Mouse (Mus musculus): ENCODE measurements around the gene Lrig3. TPM values are rescaled to one million over a fixed set of nuclear protein-coding genes. Genes with fewer than 3 reads are reported as not detected.

The Lrig3 gene
- total and polyA plus RNA-seq, 2 experiments from 2014 or later, result 0.66 to 2.3 TPM

- no peaks in the 10 kb centered on the region for H3K36me3 ChIP-seq (replicated peaks; ENCODE audit: control insufficient read depth, insufficient read depth, low read length)
- no peaks in the 10 kb centered on the region for H3K9me3 ChIP-seq (replicated peaks; ENCODE audit: control insufficient read depth, low read length)
- no peak overlapping the region for H3K9ac ChIP-seq (replicated peaks; ENCODE audit: low read depth, low read length)
- no peak for TF ChIP-seq CTCF (IDR thresholded peaks at IDR 0.05; ENCODE audit: low read depth)
- 72% methylated on average over 11 of the region's 11 CpGs for WGBS
- DNase-seq (ENCODE audit: low spot score) (no peak), ATAC-seq (ENCODE audit: insufficient read depth, low read depth) (no peak)
- H3K4me3 ChIP-seq (ENCODE audit: low read depth, low read length), result no peak overlapping the region
- no peaks in the 10 kb centered on the region for H3K4me1 ChIP-seq (ENCODE audit: control insufficient read depth, insufficient read depth)
- no peaks in the 10 kb centered on the region for H3K27me3 ChIP-seq (ENCODE audit: control insufficient read depth, insufficient read depth, low read length)
- H3K4me2 ChIP-seq (ENCODE audit: low read depth, low read length), result no peak overlapping the region
- H3K27ac ChIP-seq (ENCODE audit: low read depth), result no peak overlapping the region
These were observed 22.1 kb downstream of the Lrig3 start for GRCm38 (mm10) chr10:125988037-125988436.

GRCm38 (mm10) chr10:125989890-125990289 lies 23.9 kb downstream of the Lrig3 start:
- Histone ChIP-seq H3K9me3 (replicated peaks; ENCODE audit: control insufficient read depth, low read length) (no peaks in the 10 kb centered on the region), H3K27me3 (ENCODE audit: control insufficient read depth, insufficient read depth, low read length) (no peaks in the 10 kb centered on the region), H3K9ac (replicated peaks; ENCODE audit: low read depth, low read length) (no peak overlapping the region), H3K4me3 (ENCODE audit: low read depth, low read length) (no peak overlapping the region), H3K4me2 (ENCODE audit: low read depth, low read length) (no peak overlapping the region), H3K36me3 (replicated peaks; ENCODE audit: control insufficient read depth, insufficient read depth, low read length) (no peaks in the 10 kb centered on the region), H3K27ac (ENCODE audit: low read depth) (no peak overlapping the region), H3K4me1 (ENCODE audit: control insufficient read depth, insufficient read depth) (no peaks in the 10 kb centered on the region)
- TF ChIP-seq EP300 (IDR thresholded peaks at IDR 0.05; ENCODE audit: low read depth), result no peak
- TF ChIP-seq CTCF (IDR thresholded peaks at IDR 0.05; ENCODE audit: low read depth), result no peak
- DNase-seq (ENCODE audit: low spot score), result no peak
- ATAC-seq (ENCODE audit: insufficient read depth, low read depth), result no peak
- WGBS, result 86% methylated on average over 7 of the region's 7 CpGs

GRCm38 (mm10) chr10:125990394-125990793 lies 24.4 kb downstream of the Lrig3 start:
- ATAC-seq (ENCODE audit: insufficient read depth, low read depth), result no peak
- TF ChIP-seq EP300 (IDR thresholded peaks at IDR 0.05; ENCODE audit: low read depth) (no peak), CTCF (IDR thresholded peaks at IDR 0.05; ENCODE audit: low read depth) (no peak)
- no peak overlapping the region for H3K9ac ChIP-seq (replicated peaks; ENCODE audit: low read depth, low read length)

DNA sequence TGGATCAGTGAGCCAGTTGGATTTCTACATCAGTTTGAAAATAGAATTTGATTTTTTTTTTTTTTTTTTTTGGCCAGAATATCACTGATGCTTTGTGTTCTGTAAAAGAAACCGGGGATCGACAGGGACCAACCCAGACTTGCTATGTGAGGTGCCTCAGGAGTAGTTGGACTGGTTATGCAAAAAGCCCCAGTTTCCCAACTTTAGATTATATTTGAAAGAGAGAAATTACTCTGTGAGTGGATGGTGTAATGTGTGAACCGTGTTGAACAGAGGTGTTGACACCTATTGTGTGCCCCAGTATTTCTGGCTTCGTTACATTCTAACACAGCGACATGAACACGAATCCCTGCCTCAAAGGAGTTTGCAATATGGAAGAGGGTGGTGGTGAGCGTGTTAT lies 25.9 kb downstream of the Lrig3 start:
- Histone ChIP-seq H3K9me3 (replicated peaks; ENCODE audit: control insufficient read depth, low read length) (no peaks in the 10 kb centered on the region), H3K27me3 (ENCODE audit: control insufficient read depth, insufficient read depth, low read length) (no peaks in the 10 kb centered on the region), H3K4me1 (ENCODE audit: control insufficient read depth, insufficient read depth) (no peaks in the 10 kb centered on the region), H3K4me3 (ENCODE audit: low read depth, low read length) (no peak overlapping the region), H3K36me3 (replicated peaks; ENCODE audit: control insufficient read depth, insufficient read depth, low read length) (no peaks in the 10 kb centered on the region), H3K27ac (ENCODE audit: low read depth) (no peak overlapping the region), H3K9ac (replicated peaks; ENCODE audit: low read depth, low read length) (no peak overlapping the region), H3K4me2 (ENCODE audit: low read depth, low read length) (no peak overlapping the region)
- no peak for DNase-seq (ENCODE audit: low spot score)
- TF ChIP-seq EP300 (IDR thresholded peaks at IDR 0.05; ENCODE audit: low read depth), result no peak
- no peak for TF ChIP-seq CTCF (IDR thresholded peaks at IDR 0.05; ENCODE audit: low read depth)
- ATAC-seq (ENCODE audit: insufficient read depth, low read depth), result no peak
- 82% methylated on average over 7 of the region's 7 CpGs for WGBS

More at GRCm38 (mm10) chr10:125990394-125990793, 24.4 kb downstream of the Lrig3 start:
- Histone ChIP-seq H3K27ac (ENCODE audit: low read depth) (no peak overlapping the region), H3K36me3 (replicated peaks; ENCODE audit: control insufficient read depth, insufficient read depth, low read length) (no peaks in the 10 kb centered on the region), H3K9me3 (replicated peaks; ENCODE audit: control insufficient read depth, low read length) (no peaks in the 10 kb centered on the region), H3K4me2 (ENCODE audit: low read depth, low read length) (no peak overlapping the region), H3K27me3 (ENCODE audit: control insufficient read depth, insufficient read depth, low read length) (no peaks in the 10 kb centered on the region), H3K4me1 (ENCODE audit: control insufficient read depth, insufficient read depth) (no peaks in the 10 kb centered on the region), H3K4me3 (ENCODE audit: low read depth, low read length) (no peak overlapping the region)
- DNase-seq (ENCODE audit: low spot score), result no peak
- WGBS, result 74% methylated on average over 5 of the region's 5 CpGs

GRCm38 (mm10) chr10:125994855-125995254 lies 28.9 kb downstream of the Lrig3 start:
- Histone ChIP-seq H3K4me2 (ENCODE audit: low read depth, low read length) (no peak overlapping the region), H3K9ac (replicated peaks; ENCODE audit: low read depth, low read length) (no peak overlapping the region), H3K4me1 (ENCODE audit: control insufficient read depth, insufficient read depth) (no peaks in the 10 kb centered on the region), H3K36me3 (replicated peaks; ENCODE audit: control insufficient read depth, insufficient read depth, low read length) (0 out of 2 replicates have a peak, but pooled peaks cover 3% of the 10 kb centered on the region), H3K9me3 (replicated peaks; ENCODE audit: control insufficient read depth, low read length) (no peaks in the 10 kb centered on the region), H3K4me3 (ENCODE audit: low read depth, low read length) (no peak overlapping the region), H3K27me3 (ENCODE audit: control insufficient read depth, insufficient read depth, low read length) (no peaks in the 10 kb centered on the region), H3K27ac (ENCODE audit: low read depth) (no peak overlapping the region)
- TF ChIP-seq EP300 (IDR thresholded peaks at IDR 0.05; ENCODE audit: low read depth) (no peak), CTCF (IDR thresholded peaks at IDR 0.05; ENCODE audit: low read depth) (peak; percentile 49)
- DNase-seq (ENCODE audit: low spot score) (peak; percentile 42), ATAC-seq (ENCODE audit: insufficient read depth, low read depth) (peak; percentile 51; the same call in 1 of the 2 replicates)
- WGBS, result 63% methylated on average over 1 of the region's 1 CpGs

DNA sequence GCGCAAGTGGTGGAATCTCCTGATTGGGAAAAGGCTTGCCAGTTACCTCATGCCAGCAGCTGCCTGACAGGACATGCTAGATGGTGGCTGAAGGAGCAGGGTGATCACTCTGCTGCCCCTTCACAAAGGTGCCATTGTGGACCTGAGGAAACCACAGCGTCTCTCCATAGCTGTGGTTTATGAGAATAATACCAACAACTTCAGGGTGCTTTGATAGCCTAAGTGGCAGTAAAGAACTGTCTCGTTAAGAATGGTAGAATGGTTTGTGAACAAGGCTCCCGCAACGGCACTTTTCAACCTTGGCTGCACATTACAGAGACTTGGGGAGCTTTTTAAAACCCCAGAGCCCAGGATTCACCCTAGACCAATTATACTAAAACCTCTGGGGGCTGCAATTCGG lies 29.7 kb downstream of the Lrig3 start:
- H3K4me1 ChIP-seq (ENCODE audit: control insufficient read depth, insufficient read depth), result no peaks in the 10 kb centered on the region
- WGBS, result 88% methylated on average over 6 of the region's 6 CpGs
- H3K27ac ChIP-seq (ENCODE audit: low read depth), result no peak overlapping the region
- no peak overlapping the region for H3K4me2 ChIP-seq (ENCODE audit: low read depth, low read length)
- no peak for ATAC-seq (ENCODE audit: insufficient read depth, low read depth)
- H3K36me3 ChIP-seq (replicated peaks; ENCODE audit: control insufficient read depth, insufficient read depth, low read length), result 0 out of 2 replicates have a peak, but pooled peaks cover 3% of the 10 kb centered on the region
- no peak overlapping the region for H3K4me3 ChIP-seq (ENCODE audit: low read depth, low read length)
- no peak overlapping the region for H3K9ac ChIP-seq (replicated peaks; ENCODE audit: low read depth, low read length)
- no peak for DNase-seq (ENCODE audit: low spot score)
- TF ChIP-seq CTCF (IDR thresholded peaks at IDR 0.05; ENCODE audit: low read depth) (no peak), EP300 (IDR thresholded peaks at IDR 0.05; ENCODE audit: low read depth) (no peak)
- H3K27me3 ChIP-seq (ENCODE audit: control insufficient read depth, insufficient read depth, low read length), result no peaks in the 10 kb centered on the region
- no peaks in the 10 kb centered on the region for H3K9me3 ChIP-seq (replicated peaks; ENCODE audit: control insufficient read depth, low read length)
